Mouse (Mus musculus) spleen, adult 2 months (tissue): ENCODE measurements around the gene Dnph1. TPM values are rescaled to one million over a fixed set of nuclear protein-coding genes. Genes with fewer than 3 reads are reported as not detected.

ENCODE experiments used
- DNase-seq, 2 experiments: peaks; one replicate each; pipeline versions ENCODE4 v3.0.0 to v3.0.0-alpha.2; 2012 to 2021; ENCODE audit warnings: low spot score in 2 of 2, low read depth in 1 of 2
- H3K27ac ChIP-seq: fragments of 200-500 bp; 2 replicates; pipeline ENCODE4 v1.5.1; 2012; ENCODE audit warnings: low read length, inconsistent platforms; ENCODE audit not compliant: insufficient read depth
- H3K27me3 ChIP-seq: fragments of 200-500 bp; 2 replicates; pipeline ENCODE4 v1.6.1; 2012; ENCODE audit warnings: mild to moderate bottlenecking, moderate library complexity, low read length, inconsistent platforms; ENCODE audit not compliant: control insufficient read depth, insufficient read depth
- H3K36me3 ChIP-seq: fragments of 200-500 bp; 2 replicates; pipeline ENCODE4 v1.6.1; 2012; ENCODE audit warnings: mild to moderate bottlenecking, low read length, inconsistent platforms; ENCODE audit not compliant: control insufficient read depth, insufficient read depth
- H3K4me1 ChIP-seq: fragments of 200-500 bp; 2 replicates; pipeline ENCODE4 v1.6.1; 2011; ENCODE audit warnings: inconsistent platforms; ENCODE audit not compliant: control insufficient read depth, insufficient read depth, insufficient read length
- H3K4me3 ChIP-seq: fragments of 200-500 bp; 2 replicates; pipeline ENCODE4 v1.5.1; 2011; ENCODE audit warnings: mild to moderate bottlenecking, inconsistent platforms; ENCODE audit not compliant: insufficient read depth, insufficient read length; ENCODE audit errors: extremely low read depth
- CTCF ChIP-seq: fragments of 200-500 bp; IDR thresholded peaks from 2 replicates; pipeline ENCODE4 v1.5.1; 2011; ENCODE audit warnings: mild to moderate bottlenecking, inconsistent platforms; ENCODE audit not compliant: insufficient read depth, insufficient read length, insufficient replicate concordance; ENCODE audit errors: extremely low read depth
- POLR2A ChIP-seq: fragments of 200-500 bp; IDR thresholded peaks from 2 replicates; pipeline ENCODE4 v1.6.1; 2011; ENCODE audit warnings: low read depth, low read length, inconsistent platforms
- WGBS: fragments of 180-500 bp; shearing (Covaris S2); methylation state at CpG from one replicate; pipeline ENCODE4 v1.1.7; 2018; 5-methylcytosine and 5-hydroxymethylcytosine counted together
- polyA plus RNA-seq: library from polyadenylated mRNA; depleted of rRNA; stranded (reverse); fragments of >200 nt; gene quantifications from 2 replicates; pipeline ENCODE4 v1.2.3, GENCODE M21; 2012; rRNA removed

Dnph1 gene
- 2.3 and 3.6 TPM in 2 replicates for polyA plus RNA-seq

GRCm38 (mm10) chr17:46496623-46497434 lies at the start of gene Dnph1:
Gene Dnph1, plus strand, starts transcription at chr17:46496711.
- DNase-seq: peak in 1 of 2 experiments; percentile 35
- peak within 1 kb of the TSS; percentile 47 for H3K4me3 ChIP-seq
- H3K27ac ChIP-seq: no peak within 1 kb of the TSS
- H3K4me1 ChIP-seq: peaks cover 6% of the 10 kb centered on the region; the same call in 1 of the 2 replicates
- WGBS: 2% methylated on average over 44 of the region's 44 CpGs
- no peak for TF ChIP-seq CTCF
- TF ChIP-seq POLR2A: no peak
- no peaks in the 10 kb centered on the region for H3K27me3 ChIP-seq
- no peaks in the 10 kb centered on the region for H3K36me3 ChIP-seq

- Histone ChIP-seq H3K36me3 (no peaks in the 10 kb centered on the region), H3K4me1 (peaks cover 2% of the 10 kb centered on the region; the same call in 1 of the 2 replicates), H3K4me3 (no peak overlapping the region), H3K27me3 (peaks cover 22% of the 10 kb centered on the region), H3K27ac (no peak overlapping the region)
- TF ChIP-seq CTCF (no peak), POLR2A (no peak)
- DNase-seq: no peak
- WGBS: 61% methylated on average over 5 of the region's 5 CpGs
These were observed 43.8 kb upstream of the Dnph1 start for GRCm38 (mm10) chr17:46452683-46453082.

- 15% methylated on average over 13 of the region's 13 CpGs for WGBS
- H3K4me3 ChIP-seq: no peak overlapping the region
- DNase-seq: no peak
- TF ChIP-seq CTCF: no peak
- TF ChIP-seq POLR2A: no peak
- no peaks in the 10 kb centered on the region for H3K36me3 ChIP-seq
- peaks cover 22% of the 10 kb centered on the region for H3K27me3 ChIP-seq
- no peak overlapping the region for H3K27ac ChIP-seq
- H3K4me1 ChIP-seq: peaks cover 2% of the 10 kb centered on the region; the same call in 1 of the 2 replicates
These were observed 43.1 kb upstream of the Dnph1 start for GRCm38 (mm10) chr17:46453302-46453948.

- H3K4me1 ChIP-seq: peaks cover 2% of the 10 kb centered on the region; the same call in 1 of the 2 replicates
- no peak for DNase-seq
- H3K27ac ChIP-seq: no peak overlapping the region
- TF ChIP-seq CTCF (no peak), POLR2A (no peak)
- WGBS: 5% methylated on average over 25 of the region's 26 CpGs
- H3K4me3 ChIP-seq: no peak overlapping the region
- no peaks in the 10 kb centered on the region for H3K36me3 ChIP-seq
- peaks cover 22% of the 10 kb centered on the region for H3K27me3 ChIP-seq
These were observed 42.5 kb upstream of the Dnph1 start for GRCm38 (mm10) chr17:46453970-46454411.

GRCm38 (mm10) chr17:46454539-46454938 lies 42.0 kb upstream of the Dnph1 start:
- H3K27ac ChIP-seq: no peak overlapping the region
- 6% methylated on average over 9 of the region's 9 CpGs for WGBS
- no peak for DNase-seq
- peaks cover 2% of the 10 kb centered on the region; the same call in 1 of the 2 replicates for H3K4me1 ChIP-seq
- no peak for TF ChIP-seq CTCF
- no peak for TF ChIP-seq POLR2A
- peaks cover 22% of the 10 kb centered on the region for H3K27me3 ChIP-seq
- no peak overlapping the region for H3K4me3 ChIP-seq
- H3K36me3 ChIP-seq: no peaks in the 10 kb centered on the region

GRCm38 (mm10) chr17:46455110-46455691 lies 41.3 kb upstream of the Dnph1 start:
- DNase-seq: no peak
- 2% methylated on average over 33 of the region's 33 CpGs for WGBS
- Histone ChIP-seq H3K4me3 (no peak overlapping the region), H3K27ac (no peak overlapping the region), H3K4me1 (peaks cover 2% of the 10 kb centered on the region; the same call in 1 of the 2 replicates), H3K27me3 (peaks cover 22% of the 10 kb centered on the region), H3K36me3 (no peaks in the 10 kb centered on the region)
- TF ChIP-seq CTCF: no peak
- no peak for TF ChIP-seq POLR2A

GRCm38 (mm10) chr17:46457791-46458190 lies 38.7 kb upstream of the Dnph1 start:
- peak; percentile 19 to 55 for DNase-seq
- WGBS: 9% methylated on average over 10 of the region's 10 CpGs

More at GRCm38 (mm10) chr17:46457791-46458190, 38.7 kb upstream of the Dnph1 start:
- peaks cover 29% of the 10 kb centered on the region for H3K27me3 ChIP-seq
- no peak overlapping the region for H3K4me3 ChIP-seq
- H3K27ac ChIP-seq: no peak overlapping the region
- peak; percentile 52; the same call in 1 of the 2 replicates for TF ChIP-seq CTCF
- TF ChIP-seq POLR2A: no peak
- peaks cover 2% of the 10 kb centered on the region; the same call in 1 of the 2 replicates for H3K4me1 ChIP-seq
- H3K36me3 ChIP-seq: no peaks in the 10 kb centered on the region
